Mouse (Mus musculus): Measurements from ENCODE around the gene Relch.

DNA sequence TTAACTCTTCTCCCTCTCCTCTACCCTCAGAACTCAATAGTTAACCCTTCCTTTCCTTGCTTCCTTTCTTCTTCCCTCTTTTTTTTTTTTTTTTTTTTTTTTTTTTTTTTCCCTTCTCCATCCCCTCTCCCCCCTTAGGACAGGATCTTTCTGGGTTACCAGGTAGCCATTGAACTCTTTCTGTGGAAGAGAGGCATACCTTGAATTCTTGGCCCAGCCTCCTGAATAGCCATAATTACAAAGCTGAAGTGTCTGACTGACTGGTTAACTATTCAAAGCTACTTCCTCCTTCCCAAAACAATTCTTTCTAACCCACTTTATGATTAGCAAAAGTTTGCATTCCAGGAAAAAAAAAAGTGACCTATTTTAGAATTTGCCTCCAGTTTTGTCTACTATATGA, 6.0 kb downstream of the Relch start:
- TF ChIP-seq POLR2A (IDR thresholded peaks at IDR 0.05; ENCODE audit: borderline replicate concordance, insufficient read depth, low read length) (no peak), CTCF (IDR thresholded peaks at IDR 0.05; ENCODE audit: borderline replicate concordance, insufficient read depth, low read depth, low read length) (no peak)
